Mouse (Mus musculus) hindbrain, embryonic 10.5 days (tissue): ENCODE measurements around the gene Ankrd17. TPM values are rescaled to one million over a fixed set of nuclear protein-coding genes. Genes with fewer than 3 reads are reported as not detected.

ENCODE experiments used
- DNase-seq: peaks from one replicate; pipeline ENCODE4 v3.0.0-alpha.2; 2017; ENCODE audit warnings: low spot score
- H3K27ac ChIP-seq: fragments of 300-500 bp; sonication (generic); 2 replicates; pipeline ENCODE4 v1.5.1; 2016; ENCODE audit warnings: mild to moderate bottlenecking, moderate library complexity
- H3K27me3 ChIP-seq: fragments of 300-500 bp; sonication (generic); 2 replicates; pipeline ENCODE4 v1.6.1; 2016; ENCODE audit warnings: mild to moderate bottlenecking; ENCODE audit not compliant: poor library complexity, insufficient read depth, severe bottlenecking
- H3K36me3 ChIP-seq: fragments of 300-500 bp; sonication (generic); 2 replicates; pipeline ENCODE4 v1.6.1; 2016; ENCODE audit warnings: mild to moderate bottlenecking, moderate library complexity
- H3K4me1 ChIP-seq: fragments of 300-500 bp; sonication (generic); replicated peaks from 2 replicates; pipeline ENCODE4 v1.6.1; 2016; ENCODE audit warnings: mild to moderate bottlenecking
- H3K4me3 ChIP-seq: fragments of 300-500 bp; sonication (generic); 2 replicates; pipeline ENCODE4 v1.5.1; 2016; ENCODE audit warnings: mild to moderate bottlenecking, moderate library complexity
- H3K9me3 ChIP-seq: fragments of 300-500 bp; sonication (generic); 2 replicates; pipeline ENCODE4 v1.6.1; 2016; ENCODE audit warnings: mild to moderate bottlenecking, moderate library complexity
- WGBS: fragments of 180-500 bp; shearing (Covaris S2); methylation state at CpG from one replicate; pipeline ENCODE4 v1.1.7; 2016; 5-methylcytosine and 5-hydroxymethylcytosine counted together
- polyA plus RNA-seq: library from polyadenylated mRNA; unstranded; fragments of >200 nt; fragmentation: Nextera tagmentation; extraction: Ambion mirVana; gene quantifications from 2 replicates; pipeline ENCODE4 v1.2.1, GENCODE M21; 2016

Ankrd17 gene
- polyA plus RNA-seq, 1 experiment from 2014 or later: 19.9 TPM

DNA sequence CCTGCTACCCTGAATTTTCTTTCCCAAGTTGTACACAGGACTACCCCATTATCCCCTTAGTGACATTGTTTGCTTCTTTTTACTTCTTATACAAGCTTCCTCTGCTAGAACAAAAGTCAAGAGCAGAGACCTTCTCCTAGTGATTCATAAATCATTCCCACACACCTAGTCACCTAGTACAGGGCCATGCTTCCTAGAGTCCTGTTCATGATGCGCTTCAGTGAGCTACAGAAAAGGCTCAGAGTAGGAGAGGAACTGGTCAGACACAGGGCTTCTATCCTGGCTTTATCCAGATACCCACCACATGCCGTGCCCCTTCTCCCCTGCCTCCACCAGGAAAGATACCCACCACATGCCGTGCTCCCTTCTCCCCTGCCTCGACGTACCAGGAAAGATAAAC is 187.3 kb downstream of the Ankrd17 start:
- Histone ChIP-seq H3K4me3 (no peak overlapping the region), H3K4me1 (no peaks in the 10 kb centered on the region), H3K27me3 (no peaks in the 10 kb centered on the region), H3K9me3 (no peaks in the 10 kb centered on the region), H3K27ac (no peak overlapping the region), H3K36me3 (no peaks in the 10 kb centered on the region)
- 72% methylated on average over 5 of the region's 5 CpGs for WGBS
- no peak for DNase-seq

DNA sequence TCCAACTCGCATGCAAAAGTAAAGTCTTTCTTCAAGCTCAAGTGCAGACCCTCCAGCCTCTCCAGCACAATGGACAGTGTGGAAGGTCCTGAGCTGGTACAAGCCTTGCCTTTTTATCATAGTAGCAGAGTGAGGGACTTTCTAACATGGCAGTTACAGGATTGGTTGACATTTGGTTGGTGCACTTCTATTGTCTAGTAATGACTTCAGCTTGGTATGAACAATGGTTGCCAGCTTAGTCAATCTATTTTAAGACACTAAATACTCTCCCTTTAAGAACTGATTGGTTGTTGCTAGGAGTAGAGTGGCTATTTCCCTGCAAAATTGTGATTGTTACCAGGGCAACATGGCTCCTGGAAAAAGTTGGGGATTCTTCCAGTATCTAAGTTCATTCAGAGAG is 188.3 kb downstream of the Ankrd17 start:
- no peaks in the 10 kb centered on the region for H3K27me3 ChIP-seq
- no peaks in the 10 kb centered on the region for H3K9me3 ChIP-seq
- 96% methylated on average over 1 of the region's 1 CpGs for WGBS
- no peak for DNase-seq
- no peak overlapping the region for H3K4me3 ChIP-seq
- H3K27ac ChIP-seq: no peak overlapping the region
- no peaks in the 10 kb centered on the region for H3K36me3 ChIP-seq
- H3K4me1 ChIP-seq: no peaks in the 10 kb centered on the region

Other genes with a start within 250 kb of the Ankrd17 start
- 30.5 and 32.0 TPM in 2 replicates for gene Cox18, start 142.6 kb downstream of the Ankrd17 start, polyA plus RNA-seq
- gene Gm9958, start 627 bp upstream of the Ankrd17 start, polyA plus RNA-seq: 6.5 and 6.6 TPM in 2 replicates
- not detected in 2 replicates for gene Alb, start 94.3 kb upstream of the Ankrd17 start, polyA plus RNA-seq
- gene Afp, start 124.2 kb upstream of the Ankrd17 start, polyA plus RNA-seq: 0.24 and 0.61 TPM in 2 replicates
- gene Afm, start 152.4 kb upstream of the Ankrd17 start, polyA plus RNA-seq: not detected in 2 replicates
- 0.10 TPM in 1 of 2 replicates, not detected in the other for gene 5830473C10Rik, start 194.5 kb upstream of the Ankrd17 start, polyA plus RNA-seq